Mouse (Mus musculus): ENCODE data around the gene Aldh1l1.

Aldh1l1 gene

GRCm38 (mm10) chr6:90509085-90509484, 22.9 kb downstream of the Aldh1l1 start:
- DNase-seq, result peak; percentile 55 to 61

GRCm38 (mm10) chr6:90512416-90512815, 26.2 kb downstream of the Aldh1l1 start:
- DNase-seq, result no peak

- no peak for DNase-seq
These were observed 27.0 kb downstream of the Aldh1l1 start for GRCm38 (mm10) chr6:90513074-90513856.

GRCm38 (mm10) chr6:90514369-90514768, 28.1 kb downstream of the Aldh1l1 start:
- DNase-seq, result no peak

GRCm38 (mm10) chr6:90514883-90515405, 28.7 kb downstream of the Aldh1l1 start:
- peak; percentile 97 to 98 for DNase-seq

GRCm38 (mm10) chr6:90518892-90519291, 32.7 kb downstream of the Aldh1l1 start:
- no peak for DNase-seq

- DNase-seq, result no peak
These were observed 33.1 kb downstream of the Aldh1l1 start for GRCm38 (mm10) chr6:90519375-90519774.

GRCm38 (mm10) chr6:90526406-90526805, 40.2 kb downstream of the Aldh1l1 start:
- no peak for DNase-seq

GRCm38 (mm10) chr6:90529461-90530046, 43.3 kb downstream of the Aldh1l1 start:
- no peak for DNase-seq

- no peak for DNase-seq
These were observed 46.5 kb downstream of the Aldh1l1 start for GRCm38 (mm10) chr6:90532575-90533190.

- no peak for DNase-seq
These were observed 47.3 kb downstream of the Aldh1l1 start for GRCm38 (mm10) chr6:90533505-90533904.

GRCm38 (mm10) chr6:90534701-90535475, 48.7 kb downstream of the Aldh1l1 start:
- DNase-seq, result peak; percentile 86 to 91

- no peak for DNase-seq
These were observed 50.6 kb downstream of the Aldh1l1 start for GRCm38 (mm10) chr6:90536824-90537223.

- peak; percentile 96 for DNase-seq
These were observed 51.7 kb downstream of the Aldh1l1 start for GRCm38 (mm10) chr6:90537941-90538340.

GRCm38 (mm10) chr6:90539271-90539670, 53.0 kb downstream of the Aldh1l1 start:
- DNase-seq, result no peak

GRCm38 (mm10) chr6:90540520-90540919, 54.3 kb downstream of the Aldh1l1 start:
- no peak for DNase-seq

- DNase-seq, result no peak
These were observed 55.1 kb downstream of the Aldh1l1 start for GRCm38 (mm10) chr6:90541367-90541772.

GRCm38 (mm10) chr6:90544433-90544832, 58.2 kb downstream of the Aldh1l1 start:
- peak in 1 of 2 experiments; percentile 28 for DNase-seq

GRCm38 (mm10) chr6:90546274-90546673, 60.0 kb downstream of the Aldh1l1 start:
- no peak for DNase-seq

- no peak for DNase-seq
These were observed 60.8 kb downstream of the Aldh1l1 start for GRCm38 (mm10) chr6:90547041-90547440.

- no peak for DNase-seq
These were observed 64.1 kb downstream of the Aldh1l1 start for GRCm38 (mm10) chr6:90550161-90550912.

GRCm38 (mm10) chr6:90551251-90551650, 65.0 kb downstream of the Aldh1l1 start:
- DNase-seq, result no peak
